Mouse (Mus musculus) liver, embryonic 16.5 days (tissue): ENCODE results near the gene Oat. TPM values are rescaled to one million over a fixed set of nuclear protein-coding genes. Genes with fewer than 3 reads are reported as not detected.

Experiments
- ATAC-seq: fragments of 200-750 bp; cut with Nextera tagmentation; 2 replicates; pipeline ENCODE4 v1.8.0; 2017; ENCODE audit warnings: low read depth, mild to moderate bottlenecking, moderate number of reproducible peaks, moderate library complexity
- H3K27ac ChIP-seq: fragments of 300-500 bp; sonication (generic); 2 replicates; pipeline ENCODE4 v1.5.1; 2014; ENCODE audit warnings: mild to moderate bottlenecking, low read length
- H3K27me3 ChIP-seq: fragments of 300-500 bp; sonication (generic); 2 replicates; pipeline ENCODE4 v1.6.1; 2014; ENCODE audit warnings: low read depth, low read length, mixed read lengths; ENCODE audit not compliant: control insufficient read depth, insufficient read depth
- H3K36me3 ChIP-seq: fragments of 300-500 bp; sonication (generic); 2 replicates; pipeline ENCODE4 v1.6.1; 2014; ENCODE audit warnings: mild to moderate bottlenecking; ENCODE audit not compliant: control insufficient read depth, insufficient read depth
- H3K4me1 ChIP-seq: fragments of 300-500 bp; sonication (generic); 2 replicates; pipeline ENCODE4 v1.6.1; 2014; ENCODE audit warnings: low read depth, low read length, mixed read lengths; ENCODE audit not compliant: control insufficient read depth
- H3K4me2 ChIP-seq: fragments of 300-500 bp; sonication (generic); 2 replicates; pipeline ENCODE4 v1.6.1; 2014; ENCODE audit warnings: low read depth, low read length, mixed read lengths
- H3K4me3 ChIP-seq: fragments of 300-500 bp; sonication (generic); 2 replicates; pipeline ENCODE4 v1.5.1; 2014; ENCODE audit warnings: low read depth, mild to moderate bottlenecking, low read length
- H3K9ac ChIP-seq: fragments of 300-500 bp; sonication (generic); 2 replicates; pipeline ENCODE4 v1.6.1; 2014; ENCODE audit warnings: low read depth, low read length
- H3K9me3 ChIP-seq: fragments of 300-500 bp; sonication (generic); replicated peaks from 2 replicates; pipeline ENCODE4 v1.6.1; 2016; ENCODE audit warnings: low read length; ENCODE audit not compliant: control insufficient read depth
- WGBS: fragments of 180-500 bp; shearing (Covaris S2); extraction: QIAGEN DNeasy Blood & Tissue Kit; methylation state at CpG from one replicate; pipeline ENCODE4 v1.1.7; 2014; ENCODE audit not compliant: insufficient replicate concordance; 5-methylcytosine and 5-hydroxymethylcytosine counted together
- polyA plus RNA-seq: library from polyadenylated mRNA; unstranded; fragments of >200 nt; fragmentation: Nextera tagmentation; extraction: Ambion mirVana; gene quantifications from 2 replicates; pipeline ENCODE4 v1.2.1, GENCODE M21; 2015

Gene Oat
- polyA plus RNA-seq, 1 experiment from 2014 or later, result 59.7 TPM

GRCm38 (mm10) chr7:132596557-132597250, 20.5 kb upstream of the Oat start:
- Histone ChIP-seq H3K4me2 (peak overlapping the region; percentile 68), H3K27ac (no peak overlapping the region), H3K4me3 (peak overlapping the region; percentile 51), H3K36me3 (no peaks in the 10 kb centered on the region), H3K27me3 (peaks cover 64% of the 10 kb centered on the region), H3K9me3 (no peaks in the 10 kb centered on the region), H3K4me1 (peaks cover 10% of the 10 kb centered on the region), H3K9ac (no peak overlapping the region)
- WGBS, result 7% methylated on average over 26 of the region's 26 CpGs
- ATAC-seq, result peak; percentile 17

- no peak overlapping the region for H3K4me3 ChIP-seq
- WGBS, result 15% methylated on average over 3 of the region's 3 CpGs
- ATAC-seq, result peak; percentile 68
- no peaks in the 10 kb centered on the region for H3K9me3 ChIP-seq
- no peak overlapping the region for H3K27ac ChIP-seq
- H3K27me3 ChIP-seq, result peaks cover 58% of the 10 kb centered on the region
- peaks cover 10% of the 10 kb centered on the region for H3K4me1 ChIP-seq
- no peaks in the 10 kb centered on the region for H3K36me3 ChIP-seq
- no peak overlapping the region for H3K9ac ChIP-seq
- H3K4me2 ChIP-seq, result no peak overlapping the region
Observed at GRCm38 (mm10) chr7:132595787-132596186, 19.6 kb upstream of the Oat start.

- Histone ChIP-seq H3K9me3 (no peaks in the 10 kb centered on the region), H3K4me3 (no peak overlapping the region), H3K9ac (no peak overlapping the region), H3K27ac (no peak overlapping the region), H3K4me2 (no peak overlapping the region), H3K4me1 (peaks cover 10% of the 10 kb centered on the region), H3K27me3 (peaks cover 43% of the 10 kb centered on the region), H3K36me3 (no peaks in the 10 kb centered on the region)
- ATAC-seq, result no peak
- 75% methylated on average over 2 of the region's 2 CpGs for whole genome bisulfite sequencing
Observed at GRCm38 (mm10) chr7:132594325-132594724, 18.1 kb upstream of the Oat start.

DNA sequence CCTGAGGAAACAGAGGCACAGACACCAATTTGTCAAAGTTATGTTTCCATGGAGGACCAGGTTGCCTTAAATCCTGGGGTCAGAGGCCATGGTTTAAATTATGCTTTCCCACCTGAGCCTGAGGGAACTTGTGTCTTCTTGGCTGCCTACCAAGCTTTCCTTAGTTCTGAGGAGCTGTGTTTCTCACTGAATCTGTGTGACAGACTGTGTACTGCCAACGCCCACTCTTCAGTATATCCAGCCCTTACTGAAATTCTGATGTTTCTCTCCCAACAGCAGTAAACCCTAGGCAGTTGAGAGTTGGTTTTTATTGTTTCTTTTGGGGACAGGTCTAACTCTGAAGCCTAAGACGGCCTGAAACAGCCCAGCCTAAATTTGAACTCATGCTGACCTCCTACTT, 17.6 kb upstream of the Oat start:
- Histone ChIP-seq H3K36me3 (no peaks in the 10 kb centered on the region), H3K9me3 (no peaks in the 10 kb centered on the region), H3K9ac (no peak overlapping the region), H3K27ac (no peak overlapping the region), H3K4me1 (peaks cover 10% of the 10 kb centered on the region), H3K27me3 (peaks cover 37% of the 10 kb centered on the region), H3K4me2 (no peak overlapping the region), H3K4me3 (no peak overlapping the region)
- no peak for ATAC-seq
- 49% methylated on average over 2 of the region's 2 CpGs for WGBS

DNA sequence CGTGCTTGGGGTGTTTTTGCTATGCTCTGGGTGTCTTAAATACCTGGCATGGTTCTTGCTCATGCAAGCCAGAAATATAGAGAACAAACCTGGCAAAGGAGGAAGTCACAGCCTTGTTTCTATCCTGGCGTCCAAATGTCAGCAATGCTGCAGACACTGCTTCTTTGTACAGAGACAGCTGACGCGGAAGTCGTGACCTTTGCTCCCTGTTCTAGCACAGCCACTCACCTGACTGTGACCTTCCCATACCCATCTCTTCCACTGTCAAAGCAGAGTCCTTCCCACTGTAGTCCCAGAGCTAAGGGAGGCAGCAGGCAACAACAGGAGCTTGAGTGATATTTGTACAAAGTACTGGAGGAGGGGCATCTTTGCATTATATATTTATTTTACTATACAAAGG, 13.4 kb upstream of the Oat start:
- Histone ChIP-seq H3K4me1 (no peaks in the 10 kb centered on the region), H3K9ac (no peak overlapping the region), H3K36me3 (no peaks in the 10 kb centered on the region), H3K4me2 (no peak overlapping the region), H3K9me3 (no peaks in the 10 kb centered on the region), H3K27me3 (peaks cover 3% of the 10 kb centered on the region), H3K27ac (no peak overlapping the region), H3K4me3 (no peak overlapping the region)
- no peak for ATAC-seq
- 63% methylated on average over 5 of the region's 5 CpGs for whole genome bisulfite sequencing

DNA sequence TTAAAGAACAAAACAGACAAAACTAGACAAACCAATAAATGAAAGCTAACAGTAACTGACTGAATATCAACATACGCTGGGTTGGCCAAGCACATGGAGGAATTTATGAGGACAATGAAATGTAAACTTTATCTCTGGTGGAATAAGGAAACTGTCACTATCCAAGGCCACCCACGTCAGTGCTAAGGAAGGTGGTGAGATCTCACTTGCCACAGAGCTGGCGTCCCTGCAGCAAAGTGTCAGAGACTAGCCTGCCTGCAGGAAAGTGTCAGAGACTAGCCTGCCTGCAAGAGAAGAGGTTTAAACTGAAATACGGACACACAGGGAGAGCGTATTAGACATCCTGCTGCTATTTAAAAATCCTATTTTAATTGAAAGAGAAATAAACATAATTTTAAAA, 11.0 kb upstream of the Oat start:
- no peak overlapping the region for H3K9ac ChIP-seq
- no peak overlapping the region for H3K4me2 ChIP-seq
- H3K27me3 ChIP-seq, result peaks cover 3% of the 10 kb centered on the region
- H3K4me3 ChIP-seq, result no peak overlapping the region
- no peaks in the 10 kb centered on the region for H3K36me3 ChIP-seq
- H3K27ac ChIP-seq, result no peak overlapping the region
- WGBS, result 72% methylated on average over 5 of the region's 5 CpGs
- no peaks in the 10 kb centered on the region for H3K4me1 ChIP-seq
- no peaks in the 10 kb centered on the region for H3K9me3 ChIP-seq
- ATAC-seq, result no peak

DNA sequence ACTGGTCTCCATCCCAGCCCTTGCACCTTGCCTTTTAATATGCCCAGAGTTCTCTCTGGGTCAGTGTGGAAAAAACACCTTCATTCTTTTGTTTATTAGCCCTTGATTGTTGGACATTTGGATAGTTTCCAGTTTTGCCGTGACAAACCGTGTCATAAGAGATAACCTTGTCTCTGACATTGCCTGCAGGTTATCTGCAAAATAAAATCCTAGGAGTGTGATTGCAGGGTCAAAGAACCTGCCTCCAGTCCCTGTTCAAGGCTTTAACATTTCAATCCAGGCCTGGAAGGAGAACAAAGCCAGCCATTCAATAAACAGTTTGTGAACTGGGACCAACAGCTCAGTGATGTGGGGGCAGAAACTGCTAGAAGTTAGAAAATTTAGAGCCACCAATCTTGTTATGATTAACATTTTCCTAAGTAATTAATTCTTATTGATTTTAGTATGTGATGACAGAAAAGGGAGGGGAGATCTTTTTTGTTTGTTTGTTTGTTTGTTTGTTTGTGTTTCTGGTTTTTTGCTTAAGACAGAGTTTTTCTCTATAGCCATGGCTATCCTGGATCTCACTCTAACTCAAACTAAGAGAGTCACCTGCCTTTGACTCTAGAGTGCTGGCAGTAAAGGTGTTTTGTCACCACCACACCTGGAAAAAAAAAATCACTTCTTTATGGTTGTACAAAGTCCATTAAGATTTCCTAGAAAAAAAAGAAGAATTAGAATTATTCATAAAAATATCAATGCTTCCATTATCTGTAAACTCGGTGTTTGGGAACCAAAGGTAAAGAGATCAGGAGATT, 9.7 kb upstream of the Oat start:
- no peak for ATAC-seq
- 33% methylated on average over 3 of the region's 3 CpGs for WGBS

DNA sequence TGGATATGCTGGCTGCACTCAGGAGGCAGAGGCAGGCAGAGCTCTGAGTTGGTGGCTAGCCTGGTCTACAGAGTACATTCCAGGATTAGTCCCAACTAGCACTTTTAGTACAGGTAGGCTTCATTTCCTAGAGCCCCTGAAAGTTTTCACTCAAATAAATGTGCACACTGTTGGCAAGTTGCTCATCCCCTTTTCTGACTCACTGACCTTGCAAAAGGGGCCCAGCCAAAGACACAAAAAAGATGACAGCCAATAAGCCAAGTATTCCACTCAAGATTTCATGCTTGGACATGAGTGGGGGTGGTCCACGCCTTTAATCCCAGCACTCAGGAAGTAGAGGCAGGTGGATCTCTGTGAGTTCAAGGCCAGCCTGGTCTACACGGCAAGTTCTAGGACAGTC, 5.2 kb upstream of the Oat start:
- H3K9me3 ChIP-seq, result no peaks in the 10 kb centered on the region
- H3K4me2 ChIP-seq, result no peak overlapping the region
- peaks cover 6% of the 10 kb centered on the region for H3K4me1 ChIP-seq
- no peaks in the 10 kb centered on the region for H3K36me3 ChIP-seq
- H3K27ac ChIP-seq, result no peak overlapping the region
- no peak overlapping the region for H3K4me3 ChIP-seq
- 71% methylated on average over 2 of the region's 2 CpGs for WGBS
- no peak for ATAC-seq
- H3K9ac ChIP-seq, result no peak overlapping the region
- peaks cover 14% of the 10 kb centered on the region for H3K27me3 ChIP-seq

More for the DNA sequence above, 9.7 kb upstream of the Oat start:
- Histone ChIP-seq H3K27me3 (no peaks in the 10 kb centered on the region; the same call in 1 of the 2 replicates), H3K27ac (no peak overlapping the region), H3K4me1 (no peaks in the 10 kb centered on the region), H3K4me3 (no peak overlapping the region), H3K4me2 (no peak overlapping the region), H3K36me3 (no peaks in the 10 kb centered on the region), H3K9ac (no peak overlapping the region), H3K9me3 (no peaks in the 10 kb centered on the region)

- H3K9me3 ChIP-seq, result no peaks in the 10 kb centered on the region
- H3K4me1 ChIP-seq, result peaks cover 9% of the 10 kb centered on the region
- H3K36me3 ChIP-seq, result no peaks in the 10 kb centered on the region
- no peak overlapping the region for H3K9ac ChIP-seq
- no peak overlapping the region for H3K4me3 ChIP-seq
- H3K27me3 ChIP-seq, result peaks cover 14% of the 10 kb centered on the region
- no peak for ATAC-seq
- 48% methylated on average over 6 of the region's 6 CpGs for WGBS
- H3K4me2 ChIP-seq, result no peak overlapping the region
- H3K27ac ChIP-seq, result no peak overlapping the region
Observed at GRCm38 (mm10) chr7:132580511-132580910, 4.3 kb upstream of the Oat start.
